Mouse (Mus musculus) liver, embryonic 12.5 days (tissue): Measurements from ENCODE around the gene Snx29. TPM values are rescaled to one million over a fixed set of nuclear protein-coding genes. Genes with fewer than 3 reads are reported as not detected.

ENCODE experiments used
- ATAC-seq: fragments of 200-750 bp; cut with Nextera tagmentation; 2 replicates; pipeline ENCODE4 v1.8.0; 2017; ENCODE audit warnings: moderate number of reproducible peaks, mild to moderate bottlenecking, moderate library complexity
- H3K27ac ChIP-seq: fragments of 300-500 bp; sonication (generic); 2 replicates; pipeline ENCODE4 v1.5.1; 2016; ENCODE audit warnings: mild to moderate bottlenecking
- H3K27me3 ChIP-seq: fragments of 300-500 bp; sonication (generic); replicated peaks from 2 replicates; pipeline ENCODE4 v1.6.1; 2016; ENCODE audit warnings: mild to moderate bottlenecking, moderate library complexity
- H3K36me3 ChIP-seq: fragments of 300-500 bp; sonication (generic); 2 replicates; pipeline ENCODE4 v1.6.1; 2016; ENCODE audit warnings: mild to moderate bottlenecking, moderate library complexity
- H3K4me1 ChIP-seq: fragments of 300-500 bp; sonication (generic); 2 replicates; pipeline ENCODE4 v1.6.1; 2016
- H3K4me2 ChIP-seq: fragments of 300-500 bp; sonication (generic); 2 replicates; pipeline ENCODE4 v1.6.1; 2016; ENCODE audit warnings: mild to moderate bottlenecking, moderate library complexity
- H3K4me3 ChIP-seq: fragments of 300-500 bp; sonication (generic); 2 replicates; pipeline ENCODE4 v1.5.1; 2016; ENCODE audit warnings: mild to moderate bottlenecking, moderate library complexity
- H3K9ac ChIP-seq: fragments of 300-500 bp; sonication (generic); 2 replicates; pipeline ENCODE4 v1.6.1; 2016; ENCODE audit warnings: mild to moderate bottlenecking, moderate library complexity
- H3K9me3 ChIP-seq: fragments of 300-500 bp; sonication (generic); replicated peaks from 2 replicates; pipeline ENCODE4 v1.6.1; 2016; ENCODE audit warnings: mild to moderate bottlenecking, moderate library complexity
- WGBS: fragments of 180-500 bp; shearing (Covaris S2); methylation state at CpG from one replicate; pipeline ENCODE4 v1.1.7; 2016; ENCODE audit not compliant: insufficient replicate concordance; 5-methylcytosine and 5-hydroxymethylcytosine counted together
- polyA plus RNA-seq: library from polyadenylated mRNA; unstranded; fragments of >200 nt; fragmentation: Nextera tagmentation; extraction: Ambion mirVana; gene quantifications from 2 replicates; pipeline ENCODE4 v1.2.1, GENCODE M21; 2016

Snx29 gene
- polyA plus RNA-seq, 1 experiment from 2014 or later, result 4.9 TPM

DNA sequence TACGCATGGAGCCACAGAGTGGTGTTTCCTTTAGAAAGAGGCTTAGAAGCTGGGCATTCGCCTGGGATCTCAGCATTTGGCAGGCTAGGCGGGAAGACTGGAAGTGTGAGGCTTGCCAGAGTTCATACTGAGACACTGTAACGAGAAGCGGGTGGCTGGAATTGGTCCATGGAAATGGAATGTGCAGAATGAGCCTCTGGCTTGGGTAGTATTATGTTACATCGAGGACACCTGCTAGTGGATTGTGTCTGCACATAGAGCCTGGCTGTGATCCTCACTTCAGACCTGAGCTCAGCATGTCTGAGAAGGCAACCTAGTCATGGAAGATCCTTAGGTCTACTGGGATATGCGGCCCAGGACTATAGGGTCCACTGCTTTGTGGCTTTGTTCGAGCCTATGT lies 209.9 kb downstream of the Snx29 start:
- ATAC-seq, result no peak
- Histone ChIP-seq H3K4me3 (no peak overlapping the region), H3K27me3 (no peaks in the 10 kb centered on the region), H3K9ac (no peak overlapping the region), H3K4me1 (peaks cover 9% of the 10 kb centered on the region; the same call in 1 of the 2 replicates), H3K9me3 (no peaks in the 10 kb centered on the region), H3K36me3 (no peaks in the 10 kb centered on the region), H3K27ac (no peak overlapping the region), H3K4me2 (no peak overlapping the region)
- WGBS, result 67% methylated on average over 8 of the region's 8 CpGs

GRCm38 (mm10) chr16:11533441-11533840 lies 210.7 kb downstream of the Snx29 start:
- no peaks in the 10 kb centered on the region for H3K27me3 ChIP-seq
- no peaks in the 10 kb centered on the region for H3K9me3 ChIP-seq
- no peak overlapping the region for H3K27ac ChIP-seq
- 0 out of 2 replicates have a peak, but pooled peaks cover 4% of the 10 kb centered on the region for H3K4me1 ChIP-seq
- H3K36me3 ChIP-seq, result no peaks in the 10 kb centered on the region
- H3K4me2 ChIP-seq, result no peak overlapping the region
- no peak for ATAC-seq
- 48% methylated on average over 3 of the region's 3 CpGs for WGBS
- H3K9ac ChIP-seq, result no peak overlapping the region
- no peak overlapping the region for H3K4me3 ChIP-seq

GRCm38 (mm10) chr16:11537663-11538062 lies 215.0 kb downstream of the Snx29 start:
- Histone ChIP-seq H3K4me3 (no peak overlapping the region), H3K4me1 (peaks cover 10% of the 10 kb centered on the region; the same call in 1 of the 2 replicates), H3K27ac (no peak overlapping the region), H3K36me3 (no peaks in the 10 kb centered on the region), H3K9ac (no peak overlapping the region), H3K27me3 (no peaks in the 10 kb centered on the region), H3K4me2 (no peak overlapping the region), H3K9me3 (no peaks in the 10 kb centered on the region)
- no peak for ATAC-seq
- 67% methylated on average over 5 of the region's 5 CpGs for WGBS

GRCm38 (mm10) chr16:11538191-11538590 lies 215.5 kb downstream of the Snx29 start:
- no peak overlapping the region for H3K9ac ChIP-seq
- no peak overlapping the region for H3K4me3 ChIP-seq
- no peaks in the 10 kb centered on the region for H3K27me3 ChIP-seq
- no peak overlapping the region for H3K27ac ChIP-seq
- H3K4me2 ChIP-seq, result no peak overlapping the region
- H3K9me3 ChIP-seq, result no peaks in the 10 kb centered on the region
- no peak for ATAC-seq
- WGBS, result 65% methylated on average over 3 of the region's 3 CpGs
- no peaks in the 10 kb centered on the region for H3K36me3 ChIP-seq
- H3K4me1 ChIP-seq, result peaks cover 10% of the 10 kb centered on the region; the same call in 1 of the 2 replicates

GRCm38 (mm10) chr16:11540961-11541360 lies 218.3 kb downstream of the Snx29 start:
- no peak overlapping the region for H3K4me3 ChIP-seq
- H3K4me2 ChIP-seq, result no peak overlapping the region
- no peaks in the 10 kb centered on the region for H3K9me3 ChIP-seq
- H3K36me3 ChIP-seq, result no peaks in the 10 kb centered on the region
- no peaks in the 10 kb centered on the region for H3K27me3 ChIP-seq
- ATAC-seq, result no peak
- H3K9ac ChIP-seq, result no peak overlapping the region
- peaks cover 10% of the 10 kb centered on the region; the same call in 1 of the 2 replicates for H3K4me1 ChIP-seq
- H3K27ac ChIP-seq, result no peak overlapping the region

DNA sequence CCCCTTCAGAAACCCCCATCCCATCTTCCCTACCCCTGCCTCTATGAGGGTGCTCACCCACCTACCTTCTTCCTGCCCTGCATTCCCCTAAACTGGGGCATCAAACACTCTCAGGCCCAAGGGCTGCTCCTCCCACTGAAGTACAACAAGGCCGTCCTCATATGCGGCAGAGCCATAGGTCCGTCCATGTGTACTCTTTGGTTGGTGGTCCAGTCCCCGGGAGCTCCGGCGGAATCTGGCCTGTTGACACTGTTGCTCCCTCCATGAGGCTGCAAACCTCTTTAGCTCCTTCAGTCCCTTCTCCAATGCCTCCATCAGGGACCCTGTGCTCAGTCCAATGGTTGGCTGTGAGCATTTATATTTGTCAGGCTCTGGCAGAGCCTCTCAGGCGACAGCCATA lies 219.1 kb downstream of the Snx29 start:
- H3K9me3 ChIP-seq, result no peaks in the 10 kb centered on the region
- ATAC-seq, result no peak
- H3K27me3 ChIP-seq, result no peaks in the 10 kb centered on the region
- H3K9ac ChIP-seq, result no peak overlapping the region
- no peak overlapping the region for H3K4me3 ChIP-seq
- WGBS, result 79% methylated on average over 7 of the region's 7 CpGs
- H3K4me1 ChIP-seq, result peaks cover 10% of the 10 kb centered on the region; the same call in 1 of the 2 replicates
- H3K36me3 ChIP-seq, result no peaks in the 10 kb centered on the region
- no peak overlapping the region for H3K4me2 ChIP-seq
- no peak overlapping the region for H3K27ac ChIP-seq

DNA sequence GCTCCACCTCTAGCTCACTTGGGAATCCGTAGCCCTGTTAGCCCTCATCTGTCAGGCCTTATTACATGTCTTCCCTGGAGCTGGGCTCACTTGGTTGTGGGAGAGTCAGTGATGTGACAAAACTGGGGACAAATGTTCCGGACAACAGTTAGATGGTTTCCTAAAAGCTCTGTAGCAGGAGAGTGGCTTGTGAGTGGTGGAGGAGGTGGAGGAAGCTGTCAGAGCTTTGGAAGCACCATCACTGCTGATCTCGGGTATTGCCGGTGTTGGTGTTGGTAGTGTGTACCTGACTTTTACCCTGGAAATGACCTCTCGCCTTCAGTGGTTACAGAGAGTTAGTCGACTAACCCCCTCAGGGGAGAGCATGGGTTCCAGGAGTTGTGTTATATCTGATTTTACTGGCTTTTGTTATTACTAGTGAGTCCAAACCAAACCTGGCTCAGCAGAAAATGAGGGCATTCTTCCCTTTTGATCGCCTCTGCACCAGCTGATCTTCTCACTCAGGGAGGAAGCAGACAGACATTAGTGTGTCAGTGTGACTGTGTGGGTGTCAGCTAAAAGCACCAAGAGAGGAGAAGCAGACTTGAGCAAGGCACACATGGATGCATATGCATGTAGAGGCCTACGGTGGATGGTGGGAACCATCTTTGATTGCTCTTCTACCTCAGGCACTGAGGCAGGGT lies 227.5 kb downstream of the Snx29 start:
- H3K36me3 ChIP-seq, result no peaks in the 10 kb centered on the region
- 67% methylated on average over 8 of the region's 8 CpGs for WGBS
- no peaks in the 10 kb centered on the region for H3K9me3 ChIP-seq
- no peak for ATAC-seq
- no peak overlapping the region for H3K4me3 ChIP-seq
- H3K4me2 ChIP-seq, result no peak overlapping the region
- no peaks in the 10 kb centered on the region for H3K27me3 ChIP-seq
- no peaks in the 10 kb centered on the region for H3K4me1 ChIP-seq
- H3K27ac ChIP-seq, result no peak overlapping the region
- no peak overlapping the region for H3K9ac ChIP-seq

- Histone ChIP-seq H3K9ac (no peak overlapping the region), H3K27ac (no peak overlapping the region), H3K4me2 (no peak overlapping the region), H3K36me3 (no peaks in the 10 kb centered on the region), H3K27me3 (no peaks in the 10 kb centered on the region), H3K4me1 (0 out of 2 replicates have a peak, but pooled peaks cover 11% of the 10 kb centered on the region), H3K4me3 (no peak overlapping the region), H3K9me3 (no peaks in the 10 kb centered on the region)
- WGBS, result 62% methylated on average over 2 of the region's 2 CpGs
- no peak for ATAC-seq
Measured at GRCm38 (mm10) chr16:11561714-11562113, 239.0 kb downstream of the Snx29 start.

DNA sequence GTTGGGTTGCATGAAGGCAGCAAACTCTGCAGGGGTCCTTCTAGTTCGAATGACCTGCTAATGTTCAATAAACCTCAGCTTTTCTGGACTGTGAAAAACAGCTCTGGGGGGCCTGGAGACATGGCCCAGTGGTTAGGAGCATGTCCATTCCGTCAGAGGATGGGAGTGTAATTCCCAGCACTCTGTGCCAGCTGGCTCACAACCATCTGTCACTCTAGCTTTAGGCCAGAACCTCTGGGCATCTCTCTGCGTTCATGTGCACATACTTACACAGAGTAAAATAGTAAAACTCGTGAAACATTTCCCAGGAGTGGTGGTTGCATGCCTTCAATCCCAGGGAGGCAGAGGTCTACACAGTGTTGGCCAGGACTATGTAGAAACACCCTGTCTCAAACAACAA lies 241.1 kb downstream of the Snx29 start:
- Histone ChIP-seq H3K9me3 (no peaks in the 10 kb centered on the region), H3K27me3 (no peaks in the 10 kb centered on the region), H3K36me3 (no peaks in the 10 kb centered on the region), H3K4me2 (no peak overlapping the region), H3K27ac (no peak overlapping the region), H3K4me3 (no peak overlapping the region), H3K4me1 (peaks cover 4% of the 10 kb centered on the region; the same call in 1 of the 2 replicates), H3K9ac (no peak overlapping the region)
- 54% methylated on average over 4 of the region's 4 CpGs for WGBS
- ATAC-seq, result no peak

- H3K4me2 ChIP-seq, result no peak overlapping the region
- H3K27ac ChIP-seq, result no peak overlapping the region
- no peak overlapping the region for H3K4me3 ChIP-seq
- peaks cover 4% of the 10 kb centered on the region; the same call in 1 of the 2 replicates for H3K4me1 ChIP-seq
- 39% methylated on average over 11 of the region's 11 CpGs for WGBS
- ATAC-seq, result no peak
- no peak overlapping the region for H3K9ac ChIP-seq
- no peaks in the 10 kb centered on the region for H3K27me3 ChIP-seq
- no peaks in the 10 kb centered on the region for H3K36me3 ChIP-seq
- no peaks in the 10 kb centered on the region for H3K9me3 ChIP-seq
Measured at GRCm38 (mm10) chr16:11565126-11565525, 242.4 kb downstream of the Snx29 start.

- H3K27me3 ChIP-seq, result no peaks in the 10 kb centered on the region
- no peak overlapping the region for H3K9ac ChIP-seq
- no peaks in the 10 kb centered on the region for H3K36me3 ChIP-seq
- no peak overlapping the region for H3K27ac ChIP-seq
- no peaks in the 10 kb centered on the region for H3K9me3 ChIP-seq
- peaks cover 4% of the 10 kb centered on the region; the same call in 1 of the 2 replicates for H3K4me1 ChIP-seq
- no peak overlapping the region for H3K4me2 ChIP-seq
- H3K4me3 ChIP-seq, result no peak overlapping the region
- ATAC-seq, result no peak
- WGBS, result 38% methylated on average over 3 of the region's 3 CpGs
Measured at GRCm38 (mm10) chr16:11567594-11567993, 244.9 kb downstream of the Snx29 start.

DNA sequence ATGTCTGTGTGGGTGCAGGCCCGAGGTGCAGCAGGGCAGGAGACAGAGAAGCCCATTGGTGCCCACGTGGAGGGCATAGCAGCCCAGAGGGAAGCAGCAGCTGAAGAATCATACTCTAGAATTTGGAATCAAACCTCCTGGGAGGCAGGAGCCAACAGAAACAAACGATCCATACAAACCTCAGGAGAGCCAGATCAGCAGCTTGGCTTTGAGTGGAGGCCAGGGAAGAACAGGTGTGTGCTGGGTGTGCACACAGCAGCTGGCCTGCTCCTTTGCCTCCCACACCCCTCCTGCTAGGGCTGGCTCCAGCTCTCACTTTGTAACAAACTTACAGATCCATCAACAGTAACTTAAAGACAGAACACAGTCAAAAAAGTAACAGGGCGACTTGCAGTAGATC lies 245.4 kb downstream of the Snx29 start:
- Histone ChIP-seq H3K9ac (no peak overlapping the region), H3K36me3 (no peaks in the 10 kb centered on the region), H3K27me3 (no peaks in the 10 kb centered on the region), H3K4me3 (no peak overlapping the region), H3K4me1 (peaks cover 4% of the 10 kb centered on the region; the same call in 1 of the 2 replicates), H3K4me2 (no peak overlapping the region), H3K9me3 (no peaks in the 10 kb centered on the region), H3K27ac (no peak overlapping the region)
- no peak for ATAC-seq
- WGBS, result 68% methylated on average over 4 of the region's 4 CpGs

DNA sequence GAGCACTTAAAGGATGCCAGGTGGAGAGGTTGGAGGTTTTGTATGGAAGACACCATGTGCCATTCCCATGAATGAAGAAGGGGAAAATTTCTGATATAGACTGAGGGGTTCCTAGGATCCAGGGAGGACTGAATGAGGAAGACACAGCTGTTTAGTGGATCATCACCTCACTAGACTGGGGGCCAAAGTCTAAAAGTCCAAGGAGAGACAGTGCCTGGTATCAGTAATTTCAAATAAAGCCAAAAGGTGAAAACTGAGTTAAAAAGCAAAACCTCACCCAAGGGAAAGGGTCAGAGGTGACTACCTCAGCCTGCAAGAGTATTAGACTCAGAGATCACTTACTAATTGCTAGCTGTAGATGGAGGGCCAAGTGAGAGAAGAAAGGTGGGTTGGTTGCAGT lies 245.9 kb downstream of the Snx29 start:
- no peaks in the 10 kb centered on the region for H3K27me3 ChIP-seq
- H3K4me3 ChIP-seq, result no peak overlapping the region
- no peak for ATAC-seq
- no peak overlapping the region for H3K4me2 ChIP-seq
- H3K4me1 ChIP-seq, result peaks cover 4% of the 10 kb centered on the region; the same call in 1 of the 2 replicates
- no peaks in the 10 kb centered on the region for H3K36me3 ChIP-seq
- H3K27ac ChIP-seq, result no peak overlapping the region
- no peaks in the 10 kb centered on the region for H3K9me3 ChIP-seq
- H3K9ac ChIP-seq, result no peak overlapping the region
